Comparison of ENCODE assay signal across 8 mouse cellular contexts in the genomic region with DNA sequence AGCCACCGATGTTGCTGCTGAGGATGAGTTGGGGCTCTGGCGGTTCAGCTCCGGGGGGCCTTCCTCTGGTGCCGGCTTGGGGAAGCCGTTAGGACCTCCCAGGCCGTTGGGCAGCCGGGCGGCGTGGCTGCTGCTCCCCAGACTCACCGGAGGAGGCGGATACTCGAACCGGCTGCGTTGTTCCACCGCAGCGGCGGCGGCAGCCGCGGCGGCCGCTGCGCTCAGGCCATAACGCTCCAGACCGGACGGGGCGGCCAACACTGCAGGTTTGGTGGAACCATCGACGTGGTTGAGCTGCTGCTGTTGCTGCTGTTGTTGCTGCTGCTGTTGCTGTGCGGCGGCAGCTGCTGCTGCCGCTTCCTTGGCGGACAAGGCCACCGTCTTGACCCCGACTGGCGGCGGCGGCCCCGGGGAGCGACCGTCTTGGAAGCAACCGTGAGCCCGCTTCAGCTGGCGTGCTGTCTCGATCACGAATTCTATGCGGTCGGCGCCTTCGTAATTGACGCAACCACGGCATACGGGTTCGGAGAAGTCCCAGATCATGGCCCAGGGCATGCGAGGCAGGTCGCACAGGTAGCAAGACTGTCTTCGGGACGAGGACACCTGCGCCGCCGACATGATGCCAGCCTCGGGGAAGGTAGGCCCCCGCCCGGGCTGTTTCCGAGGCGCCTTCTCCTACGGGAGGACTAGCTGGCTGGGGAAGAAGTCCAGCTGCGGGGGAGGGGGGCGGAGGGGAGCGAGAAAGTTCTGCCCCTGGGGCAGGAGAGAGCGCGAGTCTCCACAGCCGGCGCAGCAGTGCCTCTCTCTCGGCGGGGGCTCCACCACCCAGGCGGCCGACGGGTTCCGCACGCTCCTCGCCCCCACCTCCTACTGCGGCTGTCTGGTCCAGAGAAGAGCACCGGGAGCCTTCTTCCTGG. TPM values are rescaled to one million over a fixed set of nuclear protein-coding genes. Genes with fewer than 3 reads are reported as not detected.
DNase-seq lines count a peak whose midpoint lies in the region; ATAC-seq and TF ChIP-seq lines count a peak whose summit lies in the region.

No protein-coding gene starts in this region.

- H3K4me2 ChIP-seq in lung, postnatal 0 days (replicated peaks; ENCODE audit: low read depth, low read length): peak overlapping the region; percentile 93

- intact Hi-C loops in heart, adult 2 months (cut with DNase I): loop anchor here (1.0 to 2.0 kb wide), 2 partner anchors 51 to 59 kb away; no protein-coding TSS in a partner anchor

- peak overlapping the region; percentile 72 for H3K4me3 ChIP-seq in cortical plate, adult 2 months (ENCODE audit: insufficient read depth, low read length)
- H3K4me3 ChIP-seq in heart, adult 2 months: peak overlapping the region; percentile 93
- peak overlapping the region; percentile 96 for H3K4me3 ChIP-seq in kidney, adult 2 months (ENCODE audit: insufficient read depth, low read depth, low read length)
- H3K4me3 ChIP-seq in lung, postnatal 0 days (ENCODE audit: low read depth, low read length): peak overlapping the region; percentile 96

- no peak for TF ChIP-seq POLR2A in cortical plate, adult 2 months (IDR thresholded peaks at IDR 0.05; ENCODE audit: extremely low read depth, insufficient read depth, low read length)
- no peak for TF ChIP-seq POLR2A in heart, adult 2 months (IDR thresholded peaks at IDR 0.05; ENCODE audit: insufficient read depth, low read depth, low read length)
- no peak for TF ChIP-seq POLR2A in kidney, adult 2 months (IDR thresholded peaks at IDR 0.05; ENCODE audit: low read depth, low read length)

- peaks cover 14% of the 10 kb centered on the region; the same call in 1 of the 2 replicates for H3K36me3 ChIP-seq in heart, adult 2 months (ENCODE audit: control insufficient read depth, insufficient read depth, low read length)
- H3K36me3 ChIP-seq in kidney, adult 2 months (ENCODE audit: control insufficient read depth, insufficient read depth, low read length): peaks cover 4% of the 10 kb centered on the region; the same call in 1 of the 2 replicates
- H3K36me3 ChIP-seq in lung, postnatal 0 days (ENCODE audit: insufficient read depth, low read length): no peaks in the 10 kb centered on the region

- peak; percentile 72 for DNase-seq in CD4-positive helper T cell, adult 2 months (ENCODE audit: low read depth, low spot score)
- DNase-seq in Muller cell, postnatal 12 days (ENCODE audit: inconsistent ontology term): peak; percentile 85
- peak; percentile 78 to 83 for DNase-seq in heart, adult 2 months
- peak; percentile 66 for DNase-seq in kidney, adult 2 months
- DNase-seq in lung, postnatal 0 days (ENCODE audit: low spot score): peak; percentile 79
- peak; percentile 71 for DNase-seq in right cerebral cortex, postnatal 25 days

- peak overlapping the region; percentile 100 for H3K27ac ChIP-seq in cortical plate, adult 2 months (ENCODE audit: insufficient read depth, low read length)
- H3K27ac ChIP-seq in heart, adult 2 months: peak overlapping the region; percentile 100
- peak overlapping the region; percentile 99 for H3K27ac ChIP-seq in kidney, adult 2 months (ENCODE audit: insufficient read depth, low read depth, low read length)
- peak overlapping the region; percentile 100 for H3K27ac ChIP-seq in lung, postnatal 0 days (ENCODE audit: low read length)

- H3K9ac ChIP-seq in heart, adult 2 months (ENCODE audit: low read depth, low read length): peak overlapping the region; percentile 99
- peak overlapping the region; percentile 97 for H3K9ac ChIP-seq in lung, postnatal 0 days (replicated peaks; ENCODE audit: low read depth)

- no peak for TF ChIP-seq EP300 in heart, adult 2 months (IDR thresholded peaks at IDR 0.05; ENCODE audit: insufficient read depth, low read depth, low read length)
- peak; percentile 15; the same call in 1 of the 2 replicates for TF ChIP-seq EP300 in lung, postnatal 0 days (IDR thresholded peaks at IDR 0.05)

- TF ChIP-seq CTCF in cortical plate, adult 2 months (IDR thresholded peaks at IDR 0.05; ENCODE audit: extremely low read depth, insufficient read depth, low read length): no peak
- TF ChIP-seq CTCF in heart, adult 2 months (IDR thresholded peaks at IDR 0.05): peak; percentile 41
- TF ChIP-seq CTCF in kidney, adult 2 months (conservative IDR thresholded peaks at IDR 0.05; ENCODE audit: insufficient read depth, insufficient read length, low read depth, low read length): no peak
- peak; percentile 39; the same call in 1 of the 2 replicates for TF ChIP-seq CTCF in lung, postnatal 0 days (IDR thresholded peaks at IDR 0.05)

- no peaks in the 10 kb centered on the region for H3K27me3 ChIP-seq in heart, adult 2 months (ENCODE audit: control insufficient read depth, insufficient read depth, low read length)
- no peaks in the 10 kb centered on the region for H3K27me3 ChIP-seq in kidney, adult 2 months (replicated peaks; ENCODE audit: control insufficient read depth, insufficient read depth, low read length)
- no peaks in the 10 kb centered on the region for H3K27me3 ChIP-seq in lung, postnatal 0 days (replicated peaks; ENCODE audit: insufficient read depth, low read length)

- WGBS in heart, adult 2 months: under 1% methylated on average over 84 of the region's 84 CpGs
- WGBS in kidney, adult 2 months: under 1% methylated on average over 84 of the region's 84 CpGs
- 2% methylated on average over 80 of the region's 84 CpGs for WGBS in lung, postnatal 0 days

- H3K9me3 ChIP-seq in lung, postnatal 0 days (ENCODE audit: low read length): no peaks in the 10 kb centered on the region

- peaks cover 8% of the 10 kb centered on the region for H3K79me2 ChIP-seq in heart, adult 2 months (replicated peaks; ENCODE audit: control insufficient read depth, insufficient read depth, low read length)

- ATAC-seq in lung, postnatal 0 days: peak; percentile 1
- no peak for ATAC-seq in erythroid progenitor cell, adult 5-6 weeks (replicated peaks; ENCODE audit: low FRiP score, poor library complexity, severe bottlenecking)

- H3K4me1 ChIP-seq in cortical plate, adult 2 months (ENCODE audit: control insufficient read depth, insufficient read depth, low read length): peaks cover 9% of the 10 kb centered on the region; the same call in 1 of the 2 replicates
- peaks cover 21% of the 10 kb centered on the region for H3K4me1 ChIP-seq in heart, adult 2 months (ENCODE audit: control insufficient read depth, insufficient read depth, low read length)
- peaks cover 20% of the 10 kb centered on the region; the same call in 1 of the 2 replicates for H3K4me1 ChIP-seq in kidney, adult 2 months (ENCODE audit: control insufficient read depth, insufficient read depth, low read length)
- peaks cover 14% of the 10 kb centered on the region; the same call in 1 of the 2 replicates for H3K4me1 ChIP-seq in lung, postnatal 0 days (ENCODE audit: insufficient read depth, low read depth, low read length)

RNA-seq across cellular contexts. Expression of a gene that starts 1.1 kb away (rescaled TPM):
- polyA plus RNA-seq in cortical plate, adult 2 months (2012; rRNA removed): 35.7 and 37.1 TPM in 2 replicates
- total RNA-seq in heart, adult 2 months (2021): 10 to 100 TPM; 32.6 to 36.9 TPM
- 15.6 and 20.1 TPM in 2 replicates for polyA plus RNA-seq in heart, adult 2 months (2012; rRNA removed)
- polyA plus RNA-seq in kidney, adult 2 months (2012; rRNA removed): 22.0 and 27.8 TPM in 2 replicates
- polyA plus RNA-seq in lung, postnatal 0 days (2015; fragmentation: Nextera tagmentation; extraction: Ambion mirVana): 39.5 and 49.1 TPM in 2 replicates
- 0.72 and 2.5 TPM in 2 replicates for total RNA-seq in erythroid progenitor cell, adult 5-6 weeks (2015; ENCODE audit: low replicate concordance)
- 0.53 and 1.5 TPM in 2 replicates for total RNA-seq in erythroid progenitor cell, adult 5-6 weeks (2017; ENCODE audit: low replicate concordance)

Comparison
In these comparisons a context has a peak if more than half of its experiments do, and no peak if none do; other contexts are left out.
1. CTCF ChIP-seq: peak in heart, adult 2 months (single experiment) and lung, postnatal 0 days (single experiment); none in cortical plate, adult 2 months (single experiment) and kidney, adult 2 months (single experiment).
2. Peak in every context shown above with its lines, with median percentiles within 50 percentile points of each other: DNase-seq, H3K27ac ChIP-seq and H3K4me3 ChIP-seq.